Mouse (Mus musculus): ENCODE measurements at regions not wholly inside any gene's neighbourhood (a gene's known extent, or its start where the extent isn't known, plus 50 kb on each side); places are given as distances from the start of the nearest gene placed in this dataset.
A peak's percentile ranks its signal among the peaks of the same experiment; 100 is the strongest.

- no peak for DNase-seq (ENCODE audit: low spot score in 2 of 2)
Measured at GRCm38 (mm10) chr11:114281041-114281695, 214.3 kb upstream of the Sdk2 start.

- DNase-seq (ENCODE audit: low spot score in 2 of 2) = no peak
Measured at GRCm38 (mm10) chr11:114277513-114278304, 210.9 kb upstream of the Sdk2 start.

- DNase-seq (ENCODE audit: low spot score in 2 of 2) = no peak
Measured at GRCm38 (mm10) chr11:114270358-114271072, 203.7 kb upstream of the Sdk2 start.

GRCm38 (mm10) chr11:114261959-114262358 is 195.1 kb upstream of the Sdk2 start:
- DNase-seq (ENCODE audit: low spot score in 2 of 2) = no peak

- DNase-seq (ENCODE audit: low spot score in 2 of 2) = no peak
Measured at GRCm38 (mm10) chr11:114258218-114258617, 191.4 kb upstream of the Sdk2 start.

GRCm38 (mm10) chr11:114257756-114258155 is 190.9 kb upstream of the Sdk2 start:
- DNase-seq (ENCODE audit: low spot score in 2 of 2) = no peak

- no peak for DNase-seq (ENCODE audit: low spot score in 2 of 2)
Measured at GRCm38 (mm10) chr11:114257061-114257460, 190.2 kb upstream of the Sdk2 start.

GRCm38 (mm10) chr11:114254344-114254743 is 187.5 kb upstream of the Sdk2 start:
- DNase-seq (ENCODE audit: low spot score in 2 of 2) = no peak

- no peak for DNase-seq (ENCODE audit: low spot score in 2 of 2)
Measured at GRCm38 (mm10) chr11:114251614-114252013, 184.8 kb upstream of the Sdk2 start.

- no peak for DNase-seq (ENCODE audit: low spot score in 2 of 2)
Measured at GRCm38 (mm10) chr11:114249215-114249614, 182.4 kb upstream of the Sdk2 start.

- no peak for DNase-seq (ENCODE audit: low spot score in 2 of 2)
Measured at GRCm38 (mm10) chr11:114248261-114248898, 181.5 kb upstream of the Sdk2 start.

- no peak for DNase-seq (ENCODE audit: low spot score in 2 of 2)
Measured at GRCm38 (mm10) chr11:114239311-114239803, 172.5 kb upstream of the Sdk2 start.

- DNase-seq (ENCODE audit: low spot score in 2 of 2) = no peak
Measured at GRCm38 (mm10) chr11:114238801-114239200, 172.0 kb upstream of the Sdk2 start.

GRCm38 (mm10) chr11:114238316-114238715 is 171.5 kb upstream of the Sdk2 start:
- no peak for DNase-seq (ENCODE audit: low spot score in 2 of 2)

GRCm38 (mm10) chr11:114234542-114234910 is 167.7 kb upstream of the Sdk2 start:
- DNase-seq (ENCODE audit: low spot score in 2 of 2) = no peak

GRCm38 (mm10) chr11:114233636-114234541 is 167.0 kb upstream of the Sdk2 start:
- no peak for DNase-seq (ENCODE audit: low spot score in 2 of 2)

GRCm38 (mm10) chr11:114231841-114232240 is 165.0 kb upstream of the Sdk2 start:
- DNase-seq (ENCODE audit: low spot score in 2 of 2) = peak in 1 of 2 experiments; percentile 61

- DNase-seq (ENCODE audit: low spot score in 2 of 2) = peak in 1 of 2 experiments; percentile 41
Measured at GRCm38 (mm10) chr11:114229763-114230162, 162.9 kb upstream of the Sdk2 start.

GRCm38 (mm10) chr11:114229196-114229595 is 162.3 kb upstream of the Sdk2 start:
- no peak for DNase-seq (ENCODE audit: low spot score in 2 of 2)

- DNase-seq (ENCODE audit: low spot score in 2 of 2) = no peak
Measured at GRCm38 (mm10) chr11:114226553-114226952, 159.7 kb upstream of the Sdk2 start.
